Mouse (Mus musculus): ENCODE results near the gene Krtap5-5. TPM values are rescaled to one million over a fixed set of nuclear protein-coding genes. Genes with fewer than 3 reads are reported as not detected.
"Not testable (repeated sequence)": the region's sequence is repeated elsewhere in the genome, so short reads cannot be mapped to it uniquely, and the experiment has no call there.

Gene Krtap5-5
- polyA plus RNA-seq, 1 experiment from 2014 or later = not detected

DNA sequence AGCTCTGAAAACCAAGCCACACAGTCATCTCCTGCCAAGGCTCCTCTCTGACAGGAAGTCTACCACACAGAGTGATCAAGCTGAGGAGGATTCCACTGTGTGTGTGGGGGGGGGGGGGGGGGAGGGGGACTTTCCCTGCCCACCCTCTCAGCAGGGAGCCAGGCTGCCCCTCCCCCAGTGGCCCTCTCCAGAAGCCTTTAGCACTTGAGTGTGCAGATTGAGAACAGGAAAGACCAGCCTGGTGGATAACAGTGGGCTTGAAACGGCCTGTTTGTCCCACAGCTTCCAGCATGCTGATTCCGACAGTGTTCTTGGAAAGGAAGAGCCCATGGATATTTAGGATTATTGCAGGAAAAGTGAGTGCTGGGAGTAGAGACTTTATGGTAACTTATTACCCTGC, 5.3 kb downstream of the Krtap5-5 start:
- no peak for ATAC-seq (ENCODE audit: insufficient number of reproducible peaks, insufficient read depth, low FRiP score, low read depth)
- no peaks in the 10 kb centered on the region for H3K36me3 ChIP-seq (ENCODE audit: control insufficient read depth, insufficient read depth, low read length)
- H3K27me3 ChIP-seq (ENCODE audit: control insufficient read depth, insufficient read depth, low read length) = no peaks in the 10 kb centered on the region
- no peaks in the 10 kb centered on the region for H3K4me1 ChIP-seq (ENCODE audit: control insufficient read depth, insufficient read depth, low read length)
- WGBS = 24% methylated on average over 2 of the region's 2 CpGs
- no peaks in the 10 kb centered on the region for H3K9me3 ChIP-seq (ENCODE audit: control insufficient read depth, low read depth, low read length)
- no peak overlapping the region for H3K27ac ChIP-seq (ENCODE audit: low read length)
- no peak overlapping the region for H3K4me3 ChIP-seq (ENCODE audit: low read depth, low read length)
- H3K9ac ChIP-seq (replicated peaks; ENCODE audit: low read depth, low read length) = no peak overlapping the region
- no peak overlapping the region for H3K4me2 ChIP-seq (replicated peaks; ENCODE audit: low read depth, low read length)

DNA sequence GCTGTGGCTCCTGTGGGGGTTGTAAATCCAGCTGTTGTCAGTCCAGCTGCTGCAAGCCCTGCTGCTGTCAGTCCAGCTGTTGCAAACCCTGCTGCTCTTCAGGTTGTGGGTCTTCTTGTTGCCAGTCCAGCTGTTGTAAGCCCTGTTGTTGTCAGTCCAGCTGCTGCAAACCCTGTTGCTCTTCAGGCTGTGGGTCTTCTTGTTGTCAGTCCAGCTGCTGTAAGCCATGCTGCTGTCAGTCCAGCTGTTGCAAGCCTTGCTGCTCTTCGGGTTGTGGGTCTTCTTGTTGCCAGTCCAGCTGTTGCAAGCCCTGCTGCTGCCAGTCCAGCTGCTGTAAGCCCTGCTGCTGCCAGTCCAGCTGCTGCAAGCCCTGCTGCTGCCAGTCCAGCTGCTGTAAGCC, 17.6 kb downstream of the Krtap5-5 start:
- H3K4me1 ChIP-seq (ENCODE audit: control insufficient read depth, insufficient read depth, low read length); ATAC-seq (ENCODE audit: insufficient number of reproducible peaks, insufficient read depth, low FRiP score, low read depth); H3K4me3 ChIP-seq (ENCODE audit: low read depth, low read length); H3K9ac ChIP-seq (replicated peaks; ENCODE audit: low read depth, low read length); H3K36me3 ChIP-seq (ENCODE audit: control insufficient read depth, insufficient read depth, low read length); H3K27me3 ChIP-seq (ENCODE audit: control insufficient read depth, insufficient read depth, low read length); H3K4me2 ChIP-seq (replicated peaks; ENCODE audit: low read depth, low read length); H3K27ac ChIP-seq (ENCODE audit: low read length); H3K9me3 ChIP-seq (ENCODE audit: control insufficient read depth, low read depth, low read length): not testable (repeated sequence)
- 46% methylated on average over 1 of the region's 1 CpGs for WGBS

DNA sequence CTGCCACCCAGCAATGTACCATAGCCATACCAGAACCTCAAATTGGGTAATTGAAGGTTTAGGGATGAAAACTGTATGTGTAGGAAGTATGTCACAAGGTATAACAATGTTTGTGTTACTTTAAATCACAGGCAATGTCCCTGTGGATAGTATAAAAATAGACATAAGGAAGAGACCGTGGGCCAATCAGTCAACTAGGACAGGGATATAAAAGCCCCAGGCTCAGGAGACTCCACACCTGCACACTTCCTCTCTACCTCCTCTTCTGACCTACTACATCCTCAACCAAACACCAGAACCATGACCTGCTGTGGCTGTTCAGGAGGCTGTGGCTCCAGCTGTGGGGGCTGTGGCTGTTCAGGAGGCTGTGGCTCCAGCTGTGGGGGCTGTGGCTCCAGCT, 18.2 kb downstream of the Krtap5-5 start, which contains the start of gene Gm7579:
Gm7579 (plus strand) TSS at position 301 of the 400 bp plus-strand sequence.
- H3K36me3 ChIP-seq (ENCODE audit: control insufficient read depth, insufficient read depth, low read length) = no peaks in the 10 kb centered on the region
- H3K4me1 ChIP-seq (ENCODE audit: control insufficient read depth, insufficient read depth, low read length) = no peaks in the 10 kb centered on the region
- no peak within 1 kb of the TSS for H3K9ac ChIP-seq (replicated peaks; ENCODE audit: low read depth, low read length)
- H3K27ac ChIP-seq (ENCODE audit: low read length) = no peak within 1 kb of the TSS
- H3K4me2 ChIP-seq (replicated peaks; ENCODE audit: low read depth, low read length) = no peak within 1 kb of the TSS
- no peak within 1 kb of the TSS for H3K4me3 ChIP-seq (ENCODE audit: low read depth, low read length)
- ATAC-seq (ENCODE audit: insufficient number of reproducible peaks, insufficient read depth, low FRiP score, low read depth) = no peak
- no peaks in the 10 kb centered on the region for H3K9me3 ChIP-seq (ENCODE audit: control insufficient read depth, low read depth, low read length)
- no peaks in the 10 kb centered on the region for H3K27me3 ChIP-seq (ENCODE audit: control insufficient read depth, insufficient read depth, low read length)
- 71% methylated on average over 1 of the region's 1 CpGs for WGBS

DNA sequence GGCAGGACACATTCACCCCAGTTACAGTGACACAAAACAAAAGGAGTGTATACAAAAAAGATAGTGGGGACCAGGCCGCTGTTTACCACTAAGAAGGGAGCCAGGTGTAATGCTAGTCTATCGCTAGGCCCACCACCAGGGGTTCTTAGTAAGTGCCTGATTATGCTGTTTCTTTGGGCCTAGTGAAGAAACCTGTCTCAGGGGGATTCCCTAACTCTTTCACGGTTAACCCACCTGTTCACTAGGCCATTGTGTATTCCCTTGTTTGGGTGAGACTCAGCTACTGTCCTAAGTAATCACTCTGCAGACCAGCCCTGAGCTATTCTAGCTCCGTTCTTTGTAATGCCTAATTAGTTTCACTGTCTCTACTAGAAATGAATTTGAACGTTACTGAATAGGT, 22.9 kb downstream of the Krtap5-5 start:
- 82% methylated on average over 5 of the region's 5 CpGs for WGBS
- not testable (repeated sequence) for H3K36me3 ChIP-seq (ENCODE audit: control insufficient read depth, insufficient read depth, low read length); H3K27ac ChIP-seq (ENCODE audit: low read length); H3K9ac ChIP-seq (replicated peaks; ENCODE audit: low read depth, low read length); H3K9me3 ChIP-seq (ENCODE audit: control insufficient read depth, low read depth, low read length); H3K4me1 ChIP-seq (ENCODE audit: control insufficient read depth, insufficient read depth, low read length); H3K4me3 ChIP-seq (ENCODE audit: low read depth, low read length); ATAC-seq (ENCODE audit: insufficient number of reproducible peaks, insufficient read depth, low FRiP score, low read depth); H3K4me2 ChIP-seq (replicated peaks; ENCODE audit: low read depth, low read length); H3K27me3 ChIP-seq (ENCODE audit: control insufficient read depth, insufficient read depth, low read length)

DNA sequence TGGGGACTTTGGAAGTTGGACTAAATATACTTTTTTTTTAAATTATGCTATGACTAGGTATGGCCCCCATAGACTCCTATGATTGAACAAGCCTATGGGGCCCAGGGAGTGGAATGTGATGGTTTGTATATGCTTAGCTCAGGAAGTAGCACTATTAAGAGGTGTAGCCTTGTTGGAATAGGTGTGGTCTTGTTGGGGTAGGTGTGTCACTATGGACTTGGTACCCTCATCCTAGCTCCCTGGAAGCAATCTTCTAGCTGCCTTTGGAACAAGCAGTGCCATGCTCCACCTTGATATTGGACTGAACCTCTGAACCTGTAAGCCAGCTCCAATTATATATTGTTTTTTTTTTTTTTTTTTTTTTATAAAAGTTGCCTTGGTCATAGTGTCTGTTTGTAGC, 24.3 kb downstream of the Krtap5-5 start:
- Histone ChIP-seq H3K4me1 (ENCODE audit: control insufficient read depth, insufficient read depth, low read length) (no peaks in the 10 kb centered on the region), H3K27ac (ENCODE audit: low read length) (no peak overlapping the region), H3K27me3 (ENCODE audit: control insufficient read depth, insufficient read depth, low read length) (no peaks in the 10 kb centered on the region), H3K36me3 (ENCODE audit: control insufficient read depth, insufficient read depth, low read length) (no peaks in the 10 kb centered on the region), H3K4me2 (replicated peaks; ENCODE audit: low read depth, low read length) (no peak overlapping the region), H3K9me3 (ENCODE audit: control insufficient read depth, low read depth, low read length) (no peaks in the 10 kb centered on the region), H3K4me3 (ENCODE audit: low read depth, low read length) (no peak overlapping the region), H3K9ac (replicated peaks; ENCODE audit: low read depth, low read length) (no peak overlapping the region)
- no peak for ATAC-seq (ENCODE audit: insufficient number of reproducible peaks, insufficient read depth, low FRiP score, low read depth)

- Histone ChIP-seq H3K36me3 (ENCODE audit: control insufficient read depth, insufficient read depth, low read length) (no peaks in the 10 kb centered on the region), H3K4me2 (replicated peaks; ENCODE audit: low read depth, low read length) (no peak within 1 kb of the TSS), H3K9me3 (ENCODE audit: control insufficient read depth, low read depth, low read length) (no peaks in the 10 kb centered on the region), H3K27me3 (ENCODE audit: control insufficient read depth, insufficient read depth, low read length) (no peaks in the 10 kb centered on the region), H3K9ac (replicated peaks; ENCODE audit: low read depth, low read length) (no peak within 1 kb of the TSS), H3K4me3 (ENCODE audit: low read depth, low read length) (no peak within 1 kb of the TSS), H3K27ac (ENCODE audit: low read length) (no peak within 1 kb of the TSS), H3K4me1 (ENCODE audit: control insufficient read depth, insufficient read depth, low read length) (no peaks in the 10 kb centered on the region)
- ATAC-seq (ENCODE audit: insufficient number of reproducible peaks, insufficient read depth, low FRiP score, low read depth) = no peak
- 50% methylated on average over 1 of the region's 1 CpGs for WGBS
These were observed 28.7 kb downstream of the Krtap5-5 start, which contains the start of gene Krtap5-3 for GRCm38 (mm10) chr7:142201064-142201463. Gene Krtap5-3 (plus strand): TSS chr7:142201364.

DNA sequence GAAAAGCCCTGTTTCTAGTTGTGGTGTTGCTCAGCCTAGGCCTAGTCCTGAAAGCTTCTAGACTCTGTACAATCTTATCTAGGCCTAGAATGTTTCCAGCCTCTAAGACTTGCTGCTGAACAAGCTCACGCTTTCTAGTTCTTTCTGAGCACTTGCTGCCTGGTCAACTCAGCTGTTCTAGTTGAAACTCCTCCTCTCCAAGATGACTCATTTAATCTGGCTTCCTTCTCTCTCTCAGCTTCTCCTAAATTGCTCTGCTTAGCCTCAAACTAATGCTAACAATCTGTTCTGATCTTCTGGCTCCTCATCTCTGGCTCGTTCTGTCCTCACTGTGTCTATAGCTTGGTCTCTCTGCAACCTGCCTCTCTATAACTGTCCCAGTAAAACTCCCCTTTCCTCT, 31.0 kb downstream of the Krtap5-5 start:
- 83% methylated on average over 2 of the region's 2 CpGs for WGBS
- ATAC-seq (ENCODE audit: insufficient number of reproducible peaks, insufficient read depth, low FRiP score, low read depth) = no peak
- no peaks in the 10 kb centered on the region for H3K36me3 ChIP-seq (ENCODE audit: control insufficient read depth, insufficient read depth, low read length)
- H3K27me3 ChIP-seq (ENCODE audit: control insufficient read depth, insufficient read depth, low read length) = no peaks in the 10 kb centered on the region
- H3K4me3 ChIP-seq (ENCODE audit: low read depth, low read length) = no peak overlapping the region
- no peak overlapping the region for H3K27ac ChIP-seq (ENCODE audit: low read length)
- H3K4me1 ChIP-seq (ENCODE audit: control insufficient read depth, insufficient read depth, low read length) = no peaks in the 10 kb centered on the region
- no peak overlapping the region for H3K9ac ChIP-seq (replicated peaks; ENCODE audit: low read depth, low read length)
- H3K4me2 ChIP-seq (replicated peaks; ENCODE audit: low read depth, low read length) = no peak overlapping the region
- peaks cover 2% of the 10 kb centered on the region; the same call in 1 of the 2 replicates for H3K9me3 ChIP-seq (ENCODE audit: control insufficient read depth, low read depth, low read length)

GRCm38 (mm10) chr7:142190289-142190688, 39.5 kb downstream of the Krtap5-5 start, which contains the start of gene Gm10153:
Gene Gm10153 (minus strand): TSS chr7:142190389.
- H3K27ac ChIP-seq (ENCODE audit: low read length) = no peak within 1 kb of the TSS
- H3K27me3 ChIP-seq (ENCODE audit: control insufficient read depth, insufficient read depth, low read length) = no peaks in the 10 kb centered on the region
- 44% methylated on average over 2 of the region's 2 CpGs for WGBS
- H3K4me2 ChIP-seq (replicated peaks; ENCODE audit: low read depth, low read length) = no peak within 1 kb of the TSS
- H3K9me3 ChIP-seq (ENCODE audit: control insufficient read depth, low read depth, low read length) = peaks cover 2% of the 10 kb centered on the region; the same call in 1 of the 2 replicates
- ATAC-seq (ENCODE audit: insufficient number of reproducible peaks, insufficient read depth, low FRiP score, low read depth) = no peak
- H3K36me3 ChIP-seq (ENCODE audit: control insufficient read depth, insufficient read depth, low read length) = no peaks in the 10 kb centered on the region
- H3K4me3 ChIP-seq (ENCODE audit: low read depth, low read length) = no peak within 1 kb of the TSS
- no peaks in the 10 kb centered on the region for H3K4me1 ChIP-seq (ENCODE audit: control insufficient read depth, insufficient read depth, low read length)
- no peak within 1 kb of the TSS for H3K9ac ChIP-seq (replicated peaks; ENCODE audit: low read depth, low read length)

DNA sequence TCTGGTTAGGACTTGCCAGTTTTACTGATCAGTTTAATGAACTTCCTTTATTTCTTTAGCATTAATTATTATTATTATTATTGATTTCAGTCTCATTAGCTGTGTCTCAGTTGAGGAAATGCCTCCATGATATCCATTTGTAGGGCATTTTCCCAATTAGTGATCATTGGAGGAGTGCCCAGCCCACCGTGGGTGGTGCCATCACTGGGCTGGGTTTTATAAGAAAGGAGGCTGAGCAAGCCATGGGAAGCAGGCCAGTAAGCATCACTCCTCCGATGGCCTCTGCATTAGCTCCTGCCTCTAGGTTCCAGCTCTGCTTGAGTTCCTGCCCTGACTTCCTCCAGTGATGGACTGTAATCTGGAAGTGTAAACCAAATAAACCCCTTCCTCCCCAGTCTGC, 41.6 kb downstream of the Krtap5-5 start:
- WGBS = 73% methylated on average over 2 of the region's 2 CpGs
- no peaks in the 10 kb centered on the region for H3K27me3 ChIP-seq (ENCODE audit: control insufficient read depth, insufficient read depth, low read length)

More for the DNA sequence above, 41.6 kb downstream of the Krtap5-5 start:
- no peak for ATAC-seq (ENCODE audit: insufficient number of reproducible peaks, insufficient read depth, low FRiP score, low read depth)
- Histone ChIP-seq H3K36me3 (ENCODE audit: control insufficient read depth, insufficient read depth, low read length) (no peaks in the 10 kb centered on the region), H3K4me2 (replicated peaks; ENCODE audit: low read depth, low read length) (no peak overlapping the region), H3K27ac (ENCODE audit: low read length) (no peak overlapping the region), H3K9ac (replicated peaks; ENCODE audit: low read depth, low read length) (no peak overlapping the region), H3K4me1 (ENCODE audit: control insufficient read depth, insufficient read depth, low read length) (no peaks in the 10 kb centered on the region), H3K4me3 (ENCODE audit: low read depth, low read length) (no peak overlapping the region), H3K9me3 (ENCODE audit: control insufficient read depth, low read depth, low read length) (no peaks in the 10 kb centered on the region)

Data from stomach, embryonic 14.5 days (tissue).